Mouse (Mus musculus) liver, postnatal 0 days (tissue): ENCODE measurements around the gene Gm9573. TPM values are rescaled to one million over a fixed set of nuclear protein-coding genes. Genes with fewer than 3 reads are reported as not detected.
A peak's percentile ranks its signal among the peaks of the same experiment; 100 is the strongest.

Experiments used
- ATAC-seq: fragments of 200-750 bp; cut with Nextera tagmentation; 2 replicates; pipeline ENCODE4 v1.8.0; 2017; ENCODE audit warnings: mild to moderate bottlenecking, moderate library complexity
- DNase-seq: peaks from one replicate; pipeline ENCODE4 v3.0.0-alpha.2; 2016
- H3K27ac ChIP-seq: fragments of 300-500 bp; sonication (generic); 2 replicates; pipeline ENCODE4 v1.5.1; 2014; ENCODE audit warnings: antibody characterized with exemption, moderate library complexity, mild to moderate bottlenecking, low read depth
- H3K27me3 ChIP-seq: fragments of 300-500 bp; sonication (generic); 2 replicates; pipeline ENCODE4 v1.6.1; 2014; ENCODE audit warnings: low read length, control low read depth, mixed read lengths; ENCODE audit not compliant: insufficient read depth
- H3K36me3 ChIP-seq: fragments of 300-500 bp; sonication (generic); replicated peaks from 2 replicates; pipeline ENCODE4 v1.6.1; 2014; ENCODE audit warnings: mild to moderate bottlenecking, control low read depth, low read length, moderate library complexity, mixed read lengths; ENCODE audit not compliant: insufficient read depth
- H3K4me1 ChIP-seq: fragments of 300-500 bp; sonication (generic); 2 replicates; pipeline ENCODE4 v1.6.1; 2014; ENCODE audit warnings: antibody characterized with exemption, mild to moderate bottlenecking, control low read depth; ENCODE audit not compliant: insufficient read depth
- H3K4me2 ChIP-seq: fragments of 300-500 bp; sonication (generic); 2 replicates; pipeline ENCODE4 v1.6.1; 2014; ENCODE audit warnings: low read depth, mild to moderate bottlenecking, low read length, moderate library complexity, mixed read lengths
- H3K4me3 ChIP-seq: fragments of 300-500 bp; sonication (generic); 2 replicates; pipeline ENCODE4 v1.5.1; 2014; ENCODE audit warnings: low read depth, low read length
- H3K9ac ChIP-seq: fragments of 300-500 bp; sonication (generic); replicated peaks from 2 replicates; pipeline ENCODE4 v1.6.1; 2014; ENCODE audit warnings: mild to moderate bottlenecking, moderate library complexity
- H3K9me3 ChIP-seq: fragments of 300-500 bp; sonication (generic); 2 replicates; pipeline ENCODE4 v1.6.1; 2016; ENCODE audit warnings: mild to moderate bottlenecking, control low read depth, low read length, mixed read lengths
- CTCF ChIP-seq: sonication (generic); IDR thresholded peaks from 2 replicates; pipeline ENCODE4 v1.5.1; 2016; ENCODE audit warnings: antibody characterized with exemption, low read depth
- EP300 ChIP-seq: IDR thresholded peaks from 2 replicates; pipeline ENCODE4 v1.6.1; 2016; ENCODE audit warnings: antibody characterized with exemption, low read depth, mild to moderate bottlenecking
- WGBS: fragments of 180-500 bp; shearing (Covaris S2); extraction: QIAGEN DNeasy Blood & Tissue Kit; methylation state at CpG from one replicate; pipeline ENCODE4 v1.1.7; 2014; ENCODE audit not compliant: insufficient replicate concordance; 5-methylcytosine and 5-hydroxymethylcytosine counted together
- polyA plus RNA-seq: library from polyadenylated mRNA; unstranded; fragments of >200 nt; fragmentation: Nextera tagmentation; extraction: Ambion mirVana; gene quantifications from 2 replicates; pipeline ENCODE4 v1.2.1, GENCODE M21; 2015

Gm9573 gene
- polyA plus RNA-seq, 1 experiment from 2014 or later: not detected

DNA sequence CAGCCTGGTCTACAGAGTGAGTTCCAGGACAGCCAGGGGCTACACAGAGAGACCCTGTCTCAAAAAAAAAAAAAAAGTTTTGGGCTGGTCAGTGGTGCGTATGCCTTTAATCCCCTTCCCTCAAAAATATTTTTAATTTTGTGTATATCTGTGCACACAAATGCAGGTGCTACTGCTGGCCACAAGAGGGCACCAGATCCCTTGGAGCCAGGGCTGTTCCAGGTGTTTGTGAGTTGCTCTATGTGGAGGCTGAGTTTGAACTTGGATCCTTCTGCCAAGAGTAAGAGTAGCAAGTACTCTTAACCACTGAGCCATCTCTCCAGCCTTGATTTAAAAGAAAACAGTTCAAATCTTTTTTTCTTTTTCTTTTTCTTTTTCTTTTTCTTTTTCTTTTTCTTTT, 43.5 kb downstream of the Gm9573 start:
- Histone ChIP-seq H3K9ac (no peak overlapping the region), H3K4me2 (no peak overlapping the region), H3K27ac (no peak overlapping the region), H3K4me3 (no peak overlapping the region), H3K36me3 (no peaks in the 10 kb centered on the region), H3K9me3 (no peaks in the 10 kb centered on the region), H3K27me3 (no peaks in the 10 kb centered on the region), H3K4me1 (no peaks in the 10 kb centered on the region)
- ATAC-seq (no peak), DNase-seq (no peak)
- TF ChIP-seq EP300 (no peak), CTCF (peak; percentile 67)
- 89% methylated on average over 1 of the region's 1 CpGs for WGBS

DNA sequence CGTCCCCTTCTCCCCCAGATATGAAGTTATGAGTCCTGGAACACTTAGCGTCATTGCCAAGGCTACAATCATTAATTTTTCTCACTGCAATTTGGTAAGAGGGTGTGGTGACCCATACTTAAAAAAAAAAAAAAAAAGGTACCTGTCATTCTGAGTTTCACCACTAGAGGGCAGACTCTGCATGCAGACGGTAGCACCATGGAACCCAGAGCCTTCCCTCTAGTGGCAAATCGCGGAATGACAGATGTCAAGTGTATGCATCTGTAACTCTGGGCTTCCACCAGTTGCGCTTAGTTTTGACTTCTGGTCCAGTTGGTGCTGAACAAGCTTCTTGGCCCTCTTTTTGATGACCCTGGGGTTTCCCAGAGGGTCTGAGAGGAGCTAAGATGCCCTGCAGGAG, 48.2 kb downstream of the Gm9573 start:
- no peaks in the 10 kb centered on the region for H3K27me3 ChIP-seq
- peak; percentile 71 for ATAC-seq
- H3K4me2 ChIP-seq: no peak overlapping the region
- H3K9ac ChIP-seq: no peak overlapping the region
- H3K4me3 ChIP-seq: no peak overlapping the region
- no peaks in the 10 kb centered on the region for H3K36me3 ChIP-seq
- H3K9me3 ChIP-seq: no peaks in the 10 kb centered on the region
- H3K27ac ChIP-seq: no peak overlapping the region
- peak; percentile 88 for DNase-seq
- TF ChIP-seq CTCF: peak; percentile 100
- no peak for TF ChIP-seq EP300
- H3K4me1 ChIP-seq: no peaks in the 10 kb centered on the region
- whole genome bisulfite sequencing: 20% methylated on average over 6 of the region's 6 CpGs

DNA sequence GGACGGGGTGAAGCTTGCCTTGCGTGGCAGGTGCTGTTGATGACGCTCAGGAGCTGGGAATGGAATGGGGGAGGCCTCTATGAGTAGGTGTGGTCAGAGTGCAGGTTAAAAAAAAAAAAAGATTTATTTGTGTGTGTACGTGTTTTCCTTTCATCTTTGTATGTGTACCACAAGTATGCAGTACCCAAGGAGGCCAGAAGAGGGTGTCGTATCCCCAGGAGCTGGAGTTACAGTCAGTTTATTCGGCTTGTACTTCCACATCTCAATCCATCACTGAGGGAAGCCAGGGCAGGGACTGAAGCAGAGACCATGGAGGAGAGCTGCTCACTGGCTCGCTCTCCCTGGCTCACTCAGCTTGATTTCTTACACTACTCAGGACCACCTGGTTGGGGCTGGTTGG, 55.0 kb downstream of the Gm9573 start:
- WGBS: 90% methylated on average over 7 of the region's 7 CpGs
- no peaks in the 10 kb centered on the region for H3K9me3 ChIP-seq
- peaks cover 26% of the 10 kb centered on the region for H3K27me3 ChIP-seq
- H3K4me1 ChIP-seq: no peaks in the 10 kb centered on the region
- no peak overlapping the region for H3K4me3 ChIP-seq
- no peaks in the 10 kb centered on the region for H3K36me3 ChIP-seq
- DNase-seq (no peak), ATAC-seq (no peak)
- no peak overlapping the region for H3K9ac ChIP-seq
- H3K27ac ChIP-seq: no peak overlapping the region
- H3K4me2 ChIP-seq: no peak overlapping the region
- no peak for TF ChIP-seq CTCF
- no peak for TF ChIP-seq EP300

DNA sequence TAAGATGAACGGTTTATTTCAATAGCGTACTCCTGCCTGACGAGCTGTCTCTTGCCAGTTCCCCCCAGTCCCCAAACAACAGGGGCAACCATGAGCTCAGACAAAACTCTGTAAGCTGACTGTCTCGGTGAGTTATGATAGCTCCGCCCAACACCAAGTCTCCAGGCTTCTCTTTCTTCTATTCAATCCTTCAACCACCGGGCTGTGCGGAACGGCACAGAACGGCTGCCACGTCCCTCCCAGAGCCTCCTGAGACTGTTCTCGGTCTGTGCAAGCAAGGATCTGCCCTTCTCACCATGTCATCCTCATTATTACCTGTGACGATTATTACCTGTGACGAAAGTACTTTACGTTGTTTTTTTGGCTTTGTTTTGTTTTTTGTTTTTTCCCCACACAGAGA, 55.6 kb downstream of the Gm9573 start:
- H3K4me1 ChIP-seq: no peaks in the 10 kb centered on the region
- H3K4me3 ChIP-seq: no peak overlapping the region
- no peak overlapping the region for H3K4me2 ChIP-seq
- H3K27me3 ChIP-seq: peaks cover 26% of the 10 kb centered on the region
- WGBS: 78% methylated on average over 14 of the region's 14 CpGs
- H3K27ac ChIP-seq: no peak overlapping the region
- TF ChIP-seq EP300: no peak
- TF ChIP-seq CTCF: no peak
- H3K36me3 ChIP-seq: no peaks in the 10 kb centered on the region
- ATAC-seq (no peak), DNase-seq (no peak)
- H3K9ac ChIP-seq: no peak overlapping the region
- no peaks in the 10 kb centered on the region for H3K9me3 ChIP-seq

DNA sequence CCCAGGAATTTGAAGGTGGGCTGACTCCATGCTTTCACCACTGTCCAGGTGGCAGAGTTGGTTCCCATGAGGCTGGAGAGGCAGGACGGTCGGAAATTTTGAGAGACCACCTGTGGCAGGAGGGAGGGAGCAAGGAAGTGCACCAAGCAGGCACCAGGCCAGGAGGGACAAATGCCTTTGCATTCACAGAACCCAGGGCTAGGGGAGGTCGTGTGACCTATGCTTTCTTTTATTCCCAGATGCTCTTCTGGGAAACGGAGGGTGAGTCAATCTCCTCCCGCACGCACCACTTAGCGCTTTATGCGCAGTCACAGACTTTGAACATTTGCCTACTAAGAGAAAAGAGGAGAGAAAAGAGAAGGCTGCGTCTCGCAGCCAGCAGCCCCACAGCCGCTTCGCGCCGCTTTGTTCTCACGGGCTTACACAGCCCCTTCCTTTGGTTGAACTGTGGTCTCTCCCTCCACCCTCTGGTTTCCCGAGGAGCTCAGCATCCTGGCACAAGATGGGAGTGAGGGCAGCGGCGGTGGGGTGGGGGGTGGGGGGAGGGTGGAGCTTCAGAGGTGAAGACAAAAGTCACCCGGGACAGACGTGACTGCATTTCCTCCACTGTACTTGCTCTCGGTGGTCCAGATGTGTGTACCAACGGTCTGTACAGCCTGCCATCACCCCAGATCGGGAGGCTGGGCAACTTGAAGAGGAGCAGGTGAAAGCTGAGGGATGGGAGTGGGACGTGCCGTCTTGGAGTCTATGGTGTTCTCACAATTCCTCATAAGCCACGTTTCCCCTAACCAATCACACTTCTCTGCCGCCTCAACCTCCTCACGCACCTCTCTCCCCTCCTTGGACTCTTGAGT, 57.1 kb downstream of the Gm9573 start:
- Histone ChIP-seq H3K27ac (no peak overlapping the region), H3K9me3 (no peaks in the 10 kb centered on the region), H3K27me3 (peaks cover 26% of the 10 kb centered on the region), H3K4me1 (no peaks in the 10 kb centered on the region), H3K4me2 (0 out of 2 replicates have a peak overlapping the region, but pooled peaks have one; percentile 18), H3K4me3 (no peak overlapping the region), H3K36me3 (no peaks in the 10 kb centered on the region), H3K9ac (no peak overlapping the region)
- ATAC-seq (no peak), DNase-seq (no peak)
- WGBS: 5% methylated on average over 27 of the region's 28 CpGs
- TF ChIP-seq CTCF (no peak), EP300 (no peak)

Other genes with a start within 250 kb of the Gm9573 start
- gene H2-Q4, start 247.0 kb downstream of the Gm9573 start, polyA plus RNA-seq: 4.1 and 5.6 TPM in 2 replicates
- 3.7 TPM in 2 replicates for gene H2-Q6, start 201.8 kb downstream of the Gm9573 start, polyA plus RNA-seq
- 7.5 and 7.9 TPM in 2 replicates for gene H2-Q7, start 187.5 kb downstream of the Gm9573 start, polyA plus RNA-seq
- 621 and 683 TPM in 2 replicates for gene H2-Q10, start 156.5 kb downstream of the Gm9573 start, polyA plus RNA-seq
- not detected in 2 replicates for gene Pou5f1, start 120.6 kb downstream of the Gm9573 start, polyA plus RNA-seq
- 19.6 and 20.6 TPM in 2 replicates for gene Tcf19, start 109.8 kb downstream of the Gm9573 start, polyA plus RNA-seq
- 3.0 and 3.5 TPM in 2 replicates for gene Cchcr1, start 109.5 kb downstream of the Gm9573 start, polyA plus RNA-seq
- 0.13 TPM in 1 of 2 replicates, not detected in the other for gene Psors1c2, start 93.4 kb downstream of the Gm9573 start, polyA plus RNA-seq
- not detected in 2 replicates for gene Cdsn, start 74.5 kb downstream of the Gm9573 start, polyA plus RNA-seq
- gene 2300002M23Rik, start 59.2 kb downstream of the Gm9573 start, polyA plus RNA-seq: not detected in 2 replicates
- gene Sfta2, start 25.1 kb downstream of the Gm9573 start, polyA plus RNA-seq: not detected in 2 replicates
- not detected in 2 replicates for gene Mucl3, start 17.1 kb upstream of the Gm9573 start, polyA plus RNA-seq
- 4.6 and 5.0 TPM in 2 replicates for gene Vars2, start 41.0 kb upstream of the Gm9573 start, polyA plus RNA-seq
- gene Gtf2h4, start 47.1 kb upstream of the Gm9573 start, polyA plus RNA-seq: 14.1 and 15.2 TPM in 2 replicates
- gene Ddr1, start 78.0 kb upstream of the Gm9573 start, polyA plus RNA-seq: 2.2 and 2.3 TPM in 2 replicates
- 15.4 and 18.6 TPM in 2 replicates for gene Ier3, start 195.0 kb upstream of the Gm9573 start, polyA plus RNA-seq
- 25.9 and 31.3 TPM in 2 replicates for gene Flot1, start 196.6 kb upstream of the Gm9573 start, polyA plus RNA-seq
- gene Tubb5, start 211.7 kb upstream of the Gm9573 start, polyA plus RNA-seq: 198 and 213 TPM in 2 replicates
- 2.5 and 3.3 TPM in 2 replicates for gene Mdc1, start 214.9 kb upstream of the Gm9573 start, polyA plus RNA-seq
- 15.5 and 15.8 TPM in 2 replicates for gene Nrm, start 234.7 kb upstream of the Gm9573 start, polyA plus RNA-seq
- gene Ppp1r18, start 239.0 kb upstream of the Gm9573 start, polyA plus RNA-seq: 14.1 and 15.3 TPM in 2 replicates